Mouse (Mus musculus): ENCODE results near the gene 4930519P11Rik.

The 4930519P11Rik gene

DNA sequence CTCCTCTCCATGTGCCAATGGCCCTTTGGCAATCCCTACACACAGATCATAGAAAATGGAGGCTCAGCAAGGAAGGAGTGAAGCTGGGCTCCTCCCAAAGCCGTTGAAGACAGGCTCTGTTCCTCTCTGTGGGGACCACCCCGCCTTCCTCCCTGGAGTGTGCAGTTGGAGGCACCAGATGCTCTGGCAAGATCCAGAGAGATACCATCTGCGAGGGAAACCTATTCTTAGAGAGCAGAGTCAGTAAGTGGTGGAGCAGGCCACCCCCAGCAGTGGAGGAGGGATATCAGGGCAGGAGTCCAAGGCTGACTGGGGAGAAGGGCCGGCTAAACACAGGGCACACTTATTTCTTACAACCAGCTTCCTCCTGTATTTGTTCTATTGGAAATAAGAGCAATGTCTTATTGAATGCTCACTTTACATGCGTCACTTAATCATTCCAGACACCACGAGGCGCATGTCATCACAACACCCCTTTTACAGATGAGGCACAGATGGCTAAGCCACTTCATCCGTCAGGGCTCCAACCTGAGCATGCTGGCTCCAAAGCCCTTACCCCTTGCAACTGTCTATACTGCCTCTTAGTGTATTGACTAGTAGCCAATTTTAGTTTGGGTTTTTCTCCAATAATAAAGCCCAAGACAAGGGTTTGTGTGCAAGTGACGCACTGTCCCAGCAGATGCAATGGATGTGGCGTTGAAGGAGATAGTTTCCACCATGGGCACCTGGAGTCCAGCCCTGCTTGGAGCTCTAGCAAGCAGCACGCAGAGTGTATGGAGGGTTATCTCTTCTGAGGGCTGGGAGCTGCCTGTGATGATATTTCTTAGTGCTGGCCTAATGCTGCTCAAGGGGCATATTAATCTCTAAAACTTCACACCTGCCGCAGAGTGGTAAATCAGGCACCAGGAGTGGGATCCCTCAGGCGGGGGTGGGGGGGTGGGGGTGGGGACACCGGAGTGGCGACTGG lies 29.0 kb downstream of the 4930519P11Rik start:
- DNase-seq, result no peak

DNA sequence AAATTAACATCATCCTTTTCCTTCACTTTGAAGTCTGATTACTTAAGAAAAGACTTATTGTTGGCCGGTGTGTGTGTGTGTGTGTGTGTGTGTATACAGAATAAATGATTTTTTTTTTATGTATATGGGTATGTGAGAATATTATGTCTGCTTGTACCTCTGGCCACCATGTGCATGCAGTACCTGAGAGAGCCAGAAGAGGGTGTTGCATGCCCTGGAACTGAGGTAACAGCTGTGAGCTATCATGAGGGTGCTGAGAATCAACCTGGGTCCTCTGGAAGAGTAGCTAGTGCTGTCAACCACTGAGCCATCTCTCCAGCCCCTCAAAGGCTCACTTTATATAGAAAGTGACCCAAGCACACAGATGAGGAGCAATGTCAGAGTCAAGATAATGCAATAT lies 31.8 kb downstream of the 4930519P11Rik start:
- DNase-seq, result no peak

DNA sequence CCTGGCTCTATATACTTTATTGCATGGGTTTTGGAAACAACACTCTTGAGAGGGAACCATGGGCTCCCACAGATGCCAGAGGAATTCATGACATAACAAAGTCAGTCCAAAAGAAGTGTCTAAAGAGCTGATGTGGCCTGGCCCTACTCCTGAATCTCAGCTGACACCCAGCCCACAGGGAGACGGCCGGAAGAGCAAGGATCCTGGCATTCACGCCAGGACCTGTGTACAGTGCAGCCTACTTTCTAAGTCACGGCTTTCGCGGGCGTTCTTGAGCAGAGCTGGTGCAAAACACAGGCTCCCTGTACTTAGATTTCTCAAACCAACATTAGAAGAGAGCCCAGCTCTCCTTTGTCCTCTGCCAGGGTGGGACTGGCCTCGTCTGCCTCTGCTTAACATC lies 32.7 kb downstream of the 4930519P11Rik start:
- no peak for DNase-seq

DNA sequence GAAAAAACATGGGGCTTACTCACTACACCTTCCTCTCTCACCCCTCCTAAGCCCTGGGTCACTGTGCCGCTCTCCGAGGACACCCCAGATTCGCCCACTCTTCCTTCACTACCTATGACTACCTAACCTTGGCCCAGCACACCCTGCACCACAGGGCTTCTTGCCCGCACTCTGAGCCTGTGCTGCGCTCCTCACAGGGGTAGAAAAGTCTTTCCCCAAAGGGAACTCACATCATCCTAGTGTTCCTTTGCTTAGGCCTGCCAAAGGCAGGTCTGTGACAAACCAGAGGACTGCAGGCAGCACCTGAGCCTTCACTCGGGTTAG lies 35.5 kb downstream of the 4930519P11Rik start:
- DNase-seq, result no peak

DNA sequence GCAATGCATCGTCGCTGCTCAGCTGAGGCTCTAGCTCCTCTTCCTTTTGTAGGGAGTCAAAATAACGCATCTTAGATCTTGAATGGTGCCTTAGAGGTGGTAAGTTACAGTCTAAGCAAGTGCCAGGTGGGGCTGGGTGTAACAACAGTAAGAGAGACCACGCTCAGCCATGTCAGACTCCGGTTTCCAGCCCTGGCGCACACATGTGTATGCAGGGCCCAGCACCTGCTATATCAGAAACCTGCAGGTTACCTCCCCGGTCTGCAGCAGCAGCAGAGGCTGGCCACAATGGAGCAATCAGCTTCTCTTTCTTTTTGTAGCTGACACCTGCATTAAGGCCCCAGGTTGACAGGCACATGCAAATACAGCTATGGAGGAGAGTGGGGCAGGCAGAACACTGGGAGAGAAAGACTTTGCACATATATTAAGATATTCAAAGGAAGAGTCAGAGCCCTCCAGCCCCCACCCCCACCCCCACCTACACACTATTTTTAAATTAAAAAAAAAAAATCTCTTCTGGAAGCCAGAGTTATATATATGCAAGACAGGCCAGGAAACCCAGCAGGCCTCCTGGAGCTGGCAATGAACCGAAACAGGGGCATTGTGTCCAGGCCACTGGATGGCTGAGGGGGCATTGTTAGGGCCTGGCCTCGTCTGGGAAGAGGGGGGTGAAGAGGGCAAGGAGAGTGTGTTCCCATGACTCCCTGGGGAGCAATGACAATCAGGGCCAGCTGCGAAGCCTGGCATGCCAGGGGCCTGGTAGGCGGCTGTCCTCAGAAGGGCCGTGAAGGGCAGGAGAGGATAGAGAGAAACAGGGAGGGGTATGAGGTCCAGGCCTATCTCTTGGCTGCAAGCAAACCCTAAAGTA lies 36.1 kb downstream of the 4930519P11Rik start:
- DNase-seq, result no peak

DNA sequence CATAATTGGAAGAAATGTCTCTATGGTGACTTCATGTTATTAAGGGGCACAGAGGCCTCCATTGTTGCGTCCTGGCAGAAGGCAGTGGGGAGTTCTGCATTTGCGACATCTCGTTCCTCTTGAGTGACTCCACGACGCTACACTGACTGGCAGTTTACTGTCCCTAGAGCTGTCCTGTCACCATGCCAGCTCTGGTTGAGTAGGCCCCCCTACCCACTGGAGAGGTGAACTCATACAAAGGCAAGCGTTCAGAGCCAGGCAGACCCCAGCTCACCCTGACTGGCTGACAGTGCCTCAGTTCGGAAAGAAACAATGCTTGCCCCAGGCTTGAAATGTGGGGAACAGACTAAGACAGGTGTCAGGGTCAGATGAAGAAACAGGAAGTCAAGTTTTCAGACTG lies 39.0 kb downstream of the 4930519P11Rik start:
- no peak for DNase-seq

DNA sequence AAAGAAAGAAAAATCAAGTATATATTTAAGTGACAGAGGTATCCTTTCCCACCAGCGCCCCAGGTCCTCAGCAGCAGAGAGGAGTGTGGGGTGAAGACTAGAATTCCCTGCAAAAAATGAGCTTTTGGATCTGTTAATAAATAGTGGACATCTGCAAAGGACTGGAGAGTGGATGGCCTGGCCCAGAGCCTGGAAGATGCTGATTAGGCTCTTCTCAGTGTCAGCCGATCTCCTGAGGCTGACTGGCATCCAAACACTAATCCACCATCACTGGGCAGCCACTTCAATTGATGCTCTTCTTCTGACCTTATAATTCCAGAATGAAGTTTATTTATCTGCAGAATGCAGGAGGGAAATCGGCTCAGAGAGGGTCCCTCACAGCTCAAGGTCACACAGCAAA lies 40.2 kb downstream of the 4930519P11Rik start:
- no peak for DNase-seq

DNA sequence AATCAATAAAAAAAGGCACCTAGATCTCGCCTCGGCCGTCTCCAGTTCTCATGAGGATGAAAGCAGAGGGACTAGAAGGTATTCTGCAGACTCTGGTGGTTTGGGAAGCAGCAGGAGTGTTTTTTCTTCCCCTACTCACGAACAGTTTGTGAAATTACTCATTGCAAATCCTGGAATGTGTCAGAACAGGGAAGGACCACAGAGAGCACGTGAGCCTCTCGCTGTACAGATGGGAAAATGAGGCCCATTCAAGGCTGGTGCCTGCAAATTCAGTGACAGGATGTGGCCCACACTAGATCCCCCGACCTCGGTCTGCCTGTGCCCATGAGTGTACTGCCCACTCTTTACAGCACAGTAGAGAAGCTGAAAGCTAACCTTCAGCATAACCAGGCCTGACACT lies 41.3 kb downstream of the 4930519P11Rik start:
- DNase-seq, result no peak

DNA sequence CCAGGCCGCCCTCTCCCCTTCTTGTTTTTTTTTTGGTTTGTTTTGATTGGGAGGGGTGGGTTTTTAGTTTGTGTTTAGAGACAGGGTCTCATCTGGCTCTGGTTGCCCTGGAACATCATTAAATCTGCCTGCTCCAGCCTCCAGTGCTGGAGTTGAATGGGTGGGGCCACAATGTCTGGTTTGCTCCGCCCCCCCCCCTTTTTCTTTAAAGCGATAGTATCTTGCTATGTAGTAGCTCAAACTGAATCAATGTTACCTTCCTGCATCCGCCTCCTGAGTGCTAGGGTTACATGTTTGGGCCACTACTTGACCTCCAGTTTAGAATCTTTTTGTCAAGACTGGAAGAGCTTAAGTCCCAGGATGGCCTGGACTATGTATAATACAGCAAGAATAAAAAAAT lies 42.0 kb downstream of the 4930519P11Rik start:
- DNase-seq, result no peak

DNA sequence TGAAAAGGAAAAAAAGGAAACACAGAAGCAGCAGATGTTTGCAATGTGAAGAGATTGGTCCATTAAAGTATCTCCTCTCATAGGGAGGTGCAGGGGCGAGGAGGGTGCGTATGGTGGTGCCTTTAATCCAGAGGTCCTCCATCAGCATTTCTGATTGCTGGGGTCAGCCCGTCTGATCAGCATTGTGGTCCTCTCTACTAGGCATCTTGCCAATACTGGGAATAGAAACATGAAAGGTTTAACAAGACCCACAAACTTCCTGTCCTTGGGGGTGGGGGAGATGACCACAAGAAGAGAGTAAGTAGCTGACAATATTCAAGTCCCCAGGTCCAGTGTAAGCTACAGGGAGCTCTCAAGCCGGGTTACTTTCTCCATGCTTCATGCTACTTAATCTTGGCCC lies 42.6 kb downstream of the 4930519P11Rik start:
- DNase-seq, result no peak

DNA sequence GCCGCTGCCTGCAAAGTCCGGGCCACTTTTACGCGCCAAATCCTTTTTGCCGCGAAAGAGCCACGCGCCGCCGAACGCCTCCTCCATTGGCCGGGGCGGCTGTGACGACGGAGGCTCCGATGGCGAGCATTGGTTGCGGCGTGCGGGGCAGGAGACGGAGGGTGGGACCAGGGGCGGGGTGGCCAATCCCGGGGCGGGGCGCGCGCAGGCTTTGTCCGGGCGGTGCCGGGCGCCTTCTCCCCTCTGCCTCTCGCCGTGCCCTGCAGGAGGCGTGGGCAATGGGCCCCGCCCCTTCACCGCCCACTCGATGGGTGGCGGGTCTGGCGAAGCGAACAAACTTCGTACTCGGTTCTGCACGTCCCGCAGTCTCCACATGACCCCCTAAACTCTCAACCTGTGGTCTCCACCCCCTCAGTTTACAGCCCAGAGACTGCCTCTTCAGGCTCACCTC lies 43.4 kb downstream of the 4930519P11Rik start, which contains the start of gene E2f1:
E2f1 (minus strand) TSS at position 57 of the 451 bp plus-strand sequence.
- DNase-seq, result peak; percentile 95 to 97

DNA sequence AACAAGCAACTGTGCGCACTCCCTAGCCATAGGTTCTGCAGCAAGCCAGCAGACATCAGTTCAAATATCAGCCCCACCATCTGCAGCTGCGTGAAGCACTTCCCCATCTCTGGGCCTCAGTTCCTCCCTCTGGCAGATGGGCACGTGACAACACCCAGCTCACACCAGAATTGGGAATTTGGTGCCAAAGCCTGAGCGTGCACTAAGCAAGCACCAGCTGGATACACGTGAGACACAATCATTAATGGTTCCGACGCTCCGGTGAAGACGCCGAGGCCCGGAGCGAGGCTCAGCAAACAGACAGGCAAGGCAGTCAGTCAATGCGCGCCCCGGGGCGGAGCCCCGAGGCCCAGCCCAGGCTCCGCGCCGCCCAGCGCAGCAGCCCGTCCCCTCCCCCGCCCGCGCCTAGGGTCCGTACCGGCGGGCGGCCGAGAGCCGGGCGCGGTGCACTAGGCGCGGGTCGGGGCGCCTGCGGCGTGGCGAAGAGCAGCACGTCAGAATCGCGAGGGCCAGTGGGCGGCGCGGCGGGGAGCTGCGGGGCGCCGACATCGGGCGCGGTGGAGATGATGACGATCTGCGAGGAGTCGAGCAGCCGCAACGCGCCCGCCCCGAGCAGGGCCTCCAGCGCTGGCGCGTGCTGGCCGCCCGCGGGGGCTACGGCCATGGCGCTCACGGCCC lies 44.0 kb downstream of the 4930519P11Rik start:
- peak; percentile 59 to 83 for DNase-seq

DNA sequence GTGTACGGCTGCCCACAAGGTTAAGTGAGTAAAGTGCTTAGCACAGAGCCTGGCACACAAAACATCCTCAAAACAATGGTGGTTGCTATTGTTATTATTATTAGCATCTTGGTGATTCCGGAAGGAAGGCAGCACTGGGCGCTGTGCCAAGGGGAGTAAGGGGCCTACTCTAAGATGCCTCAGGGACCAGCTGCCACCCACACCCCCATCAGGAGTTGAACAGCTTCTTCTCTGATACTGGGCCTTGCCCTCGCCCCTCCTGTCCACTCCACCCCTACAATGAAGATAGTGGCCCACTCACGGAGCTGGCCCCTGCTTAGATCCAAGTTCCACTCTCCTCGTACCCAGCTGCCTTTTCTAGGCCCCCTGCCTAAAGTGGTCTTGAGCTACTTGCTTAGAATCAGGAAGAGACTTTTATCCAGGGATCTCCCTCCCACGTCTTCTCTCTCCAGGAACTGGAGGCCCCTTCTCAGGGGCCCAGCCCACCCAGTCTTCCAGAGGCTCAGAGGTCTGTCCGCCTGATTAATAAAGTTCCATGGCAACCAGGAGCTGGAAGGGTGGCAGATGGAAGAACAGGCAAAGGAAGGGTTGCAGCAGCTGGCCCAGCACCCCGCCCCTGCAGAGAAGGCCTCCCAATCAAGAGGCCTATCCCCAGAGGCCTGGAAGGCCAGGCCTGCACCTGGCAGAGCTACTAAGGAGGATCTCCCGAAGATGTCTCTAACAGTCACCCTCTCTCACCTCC lies 44.7 kb downstream of the 4930519P11Rik start:
- peak in 1 of 2 experiments; percentile 32 for DNase-seq

DNA sequence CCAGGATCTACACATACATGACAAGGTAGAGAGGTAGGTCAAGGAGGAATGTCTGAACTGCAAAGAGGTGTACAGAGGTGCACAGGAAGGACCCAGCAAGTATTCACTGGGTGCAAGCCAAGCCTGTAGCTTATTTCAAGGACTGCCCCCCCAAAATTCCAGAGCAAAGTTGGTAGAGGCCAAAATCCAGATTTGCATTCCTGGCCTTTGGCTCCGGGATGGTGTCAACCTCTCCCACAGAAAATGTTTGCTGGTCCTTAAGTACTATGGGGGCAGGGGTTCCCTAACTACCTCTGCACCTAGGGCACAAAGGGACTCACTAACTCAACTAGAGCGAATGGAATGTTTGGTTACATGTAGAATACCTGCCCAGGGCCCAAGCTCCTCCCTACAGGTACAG lies 45.5 kb downstream of the 4930519P11Rik start:
- no peak for DNase-seq

DNA sequence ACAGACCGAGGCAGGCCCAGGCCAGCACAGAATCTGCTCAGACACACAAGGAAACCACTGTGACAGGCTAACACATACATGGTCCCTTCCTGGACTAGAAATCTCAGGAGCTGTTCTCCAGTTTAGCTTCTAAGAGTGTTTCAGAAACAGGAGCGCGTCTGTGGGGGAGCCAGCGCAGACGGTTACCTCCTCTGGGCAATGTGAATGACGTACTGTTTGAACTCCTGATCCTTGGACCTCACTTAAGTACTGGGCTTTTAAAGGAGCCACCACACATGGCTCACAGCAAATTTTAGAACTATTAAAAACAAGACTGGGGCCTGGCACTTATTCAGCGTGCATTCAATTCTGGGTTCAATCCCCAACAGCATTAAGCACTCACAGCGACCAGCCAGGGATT lies 46.6 kb downstream of the 4930519P11Rik start:
- DNase-seq, result peak; percentile 56 to 65

DNA sequence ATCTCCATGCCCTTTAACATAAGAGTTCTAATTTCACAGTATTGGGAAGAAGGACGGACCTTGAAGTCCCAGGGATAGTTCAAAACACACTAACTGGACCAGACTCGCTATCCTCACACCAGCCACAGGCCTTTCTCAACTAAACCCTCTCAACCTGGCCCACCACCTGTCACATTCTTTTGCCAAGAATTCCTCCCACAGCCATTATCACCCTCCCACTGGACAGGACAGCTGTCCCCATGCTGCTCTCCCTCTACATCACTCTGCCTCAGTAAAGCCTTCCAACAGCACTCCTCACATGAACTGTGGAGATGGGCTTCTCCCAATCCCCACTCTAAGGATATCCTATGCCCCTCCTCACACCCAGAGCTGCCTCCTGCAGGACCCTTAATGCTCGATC lies 47.7 kb downstream of the 4930519P11Rik start:
- DNase-seq, result no peak

DNA sequence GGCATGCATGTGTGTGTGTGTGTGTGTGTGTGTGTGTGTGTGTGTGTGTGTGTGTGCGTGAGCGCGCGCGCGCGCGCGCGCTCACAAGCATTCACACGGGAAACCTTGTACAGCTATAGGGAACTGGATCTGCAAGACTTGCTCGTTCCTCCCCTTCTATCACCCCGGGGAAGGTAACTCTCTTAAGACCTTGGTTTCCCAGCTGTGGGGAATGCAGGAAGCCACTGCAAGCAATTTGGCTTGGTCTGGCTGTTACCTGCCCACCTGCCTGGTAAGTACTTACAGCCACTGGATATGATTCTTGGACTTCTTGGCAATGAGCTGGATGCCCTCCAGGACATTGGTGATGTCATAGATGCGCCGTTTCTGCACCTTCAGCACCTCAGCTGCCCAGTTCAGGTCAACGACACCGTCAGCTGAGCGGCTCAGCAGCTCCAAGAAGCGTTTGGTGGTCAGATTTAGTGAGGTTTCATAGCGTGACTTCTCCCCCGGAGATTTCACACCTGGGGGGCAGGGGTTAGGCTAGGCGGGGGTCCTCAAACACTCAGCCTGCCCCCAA lies 49.5 kb downstream of the 4930519P11Rik start:
- peak; percentile 81 to 85 for DNase-seq
